Mouse (Mus musculus) liver, embryonic 14.5 days (tissue): ENCODE results near the gene Napsa.

Experiments
- CTCF ChIP-seq: IDR thresholded peaks from 2 replicates; pipeline ENCODE4 v1.5.1; 2016; ENCODE audit warnings: antibody characterized with exemption, low read depth, control low read depth
- EP300 ChIP-seq: IDR thresholded peaks from 2 replicates; pipeline ENCODE4 v1.6.1; 2016; ENCODE audit warnings: antibody characterized with exemption, low read depth

DNA sequence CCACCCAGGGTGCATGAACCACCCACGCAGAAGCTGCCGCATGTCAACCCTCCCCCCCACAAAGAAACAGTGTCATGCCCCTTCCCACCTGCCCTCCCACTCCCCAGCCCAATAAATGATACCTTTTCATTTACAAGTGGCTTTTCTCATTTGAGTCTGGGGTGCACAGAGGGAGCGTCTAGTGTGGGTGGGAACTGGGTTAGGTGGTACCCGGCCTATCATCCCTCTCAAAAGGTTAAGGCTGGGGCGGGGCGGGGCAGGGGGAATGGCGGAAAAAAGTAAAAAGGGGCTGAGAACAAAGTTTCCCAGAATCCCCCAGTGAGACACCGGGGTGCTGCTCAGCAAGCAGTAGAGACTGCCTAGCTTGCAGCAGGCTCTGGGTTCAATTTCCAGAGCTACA is 32.4 kb downstream of the Napsa start:
- no peak for TF ChIP-seq EP300
- TF ChIP-seq CTCF, result no peak
